ENCODE assay signal across 20 mouse cellular contexts in genomic region chr13:102022757-102023156, GRCm38 (mm10).
DNase-seq lines count a peak whose midpoint lies in the region; ATAC-seq and TF ChIP-seq lines count a peak whose summit lies in the region.
"Had no signal": no experiment of that assay in that cellular context is flagged by ENCODE, and none has a peak within 500 bp of the region (broad histone marks: within the 10 kb centered on the region; RNA-seq: fewer than 3 reads in every experiment).

No protein-coding gene starts in this region.

- 0 out of 2 replicates have a peak, but pooled peaks have one; percentile 2 for ATAC-seq in megakaryocyte-erythroid progenitor cell, adult 5-6 weeks (replicated peaks; ENCODE audit: low FRiP score, low TSS enrichment, poor library complexity, severe bottlenecking)
- no peak for ATAC-seq in inflammation-experienced regulatory T-cells, adult 6 months
- ATAC-seq: activated CD4-positive, CD25-positive, alpha-beta regulatory T cell, adult 4 months; forebrain, embryonic 13.5 days; forebrain, embryonic 15.5 days; forebrain, postnatal 0 days; Patski had no signal

- no peaks in the 10 kb centered on the region for H3K79me2 ChIP-seq in liver, adult 2 months (ENCODE audit: control insufficient read depth, insufficient read depth, low read length)

- TF ChIP-seq POLR2A in liver, adult 2 months (IDR thresholded peaks at IDR 0.05; ENCODE audit: extremely low read depth, insufficient read depth, low read length), result no peak
- no peak for TF ChIP-seq POLR2A in small intestine, adult 2 months (IDR thresholded peaks at IDR 0.05; ENCODE audit: low read depth, low read length)

- H3K9ac ChIP-seq in liver, adult 2 months (ENCODE audit: low read depth, low read length), result peak overlapping the region; percentile 68
- H3K9ac ChIP-seq: embryonic facial prominence, embryonic 12.5 days; forebrain, embryonic 13.5 days; forebrain, embryonic 15.5 days; forebrain, postnatal 0 days had no signal

- DNase-seq in liver, adult 2 months (ENCODE audit: extremely low read depth, low read depth, low spot score), result peak; percentile 65
- DNase-seq in liver, result no peak
- DNase-seq: adrenal gland, adult 8-10 months; adrenal gland, postnatal 14 days; adrenal gland, postnatal 36 days; cerebellum, adult 11-12 months; cerebellum, adult 2 months; cerebellum, adult 9-10 months; cerebellum, postnatal 10 days; cerebellum, postnatal 25 days; forebrain, postnatal 0 days had no signal

- peak overlapping the region; percentile 77 for H3K27ac ChIP-seq in liver, adult 2 months (replicated peaks; ENCODE audit: insufficient read depth, low read depth, low read length)
- peak overlapping the region; percentile 38 for H3K27ac ChIP-seq in small intestine, adult 2 months (ENCODE audit: insufficient read depth, low read depth, low read length)
- H3K27ac ChIP-seq: embryonic facial prominence, embryonic 10.5 days; embryonic facial prominence, embryonic 12.5 days; forebrain, embryonic 13.5 days; forebrain, embryonic 15.5 days had no signal

- H3K4me3 ChIP-seq in liver, adult 2 months (ENCODE audit: insufficient read depth, low read depth, low read length), result peak overlapping the region; percentile 64
- no peak overlapping the region for H3K4me3 ChIP-seq in small intestine, adult 2 months (ENCODE audit: low read depth, low read length)
- H3K4me3 ChIP-seq: embryonic facial prominence, embryonic 10.5 days; embryonic facial prominence, embryonic 12.5 days; forebrain, embryonic 13.5 days; forebrain, embryonic 15.5 days had no signal

- peaks cover 11% of the 10 kb centered on the region; the same call in 1 of the 2 replicates for H3K4me1 ChIP-seq in liver, adult 2 months (ENCODE audit: control insufficient read depth, insufficient read depth, low read length)
- H3K4me1 ChIP-seq in small intestine, adult 2 months (ENCODE audit: control insufficient read depth, insufficient read depth, insufficient read length, low read length), result peaks cover 14% of the 10 kb centered on the region
- H3K4me1 ChIP-seq: embryonic facial prominence, embryonic 12.5 days; forebrain, embryonic 13.5 days; forebrain, embryonic 15.5 days had no signal

- no peaks in the 10 kb centered on the region for H3K27me3 ChIP-seq in liver, adult 2 months (ENCODE audit: control insufficient read depth, insufficient read depth, low read length)
- no peaks in the 10 kb centered on the region for H3K27me3 ChIP-seq in small intestine, adult 2 months (ENCODE audit: control insufficient read depth, insufficient read depth, low read length)
- H3K27me3 ChIP-seq: embryonic facial prominence, embryonic 12.5 days; forebrain, embryonic 13.5 days; forebrain, embryonic 15.5 days; Patski had no signal

- no peak for TF ChIP-seq CTCF in liver, adult 2 months (IDR thresholded peaks at IDR 0.05; ENCODE audit: low read depth, low read length)
- no peak for TF ChIP-seq CTCF in small intestine, adult 2 months (IDR thresholded peaks at IDR 0.05; ENCODE audit: extremely low read depth, insufficient read length, insufficient replicate concordance, low read depth, low read length)

- WGBS in liver, adult 2 months, result 39% methylated on average over 4 of the region's 4 CpGs
- WGBS in small intestine, adult 2 months, result 89% methylated on average over 4 of the region's 4 CpGs

- H3K36me3 ChIP-seq in liver, adult 2 months (ENCODE audit: control insufficient read depth, insufficient read depth, low read length), result no peaks in the 10 kb centered on the region
- H3K36me3 ChIP-seq in small intestine, adult 2 months (ENCODE audit: control insufficient read depth, insufficient read depth, low read length), result no peaks in the 10 kb centered on the region
- H3K36me3 ChIP-seq: embryonic facial prominence, embryonic 10.5 days; embryonic facial prominence, embryonic 12.5 days; forebrain, embryonic 15.5 days had no signal
